Mouse (Mus musculus) small intestine, adult 2 months (tissue): Measurements from ENCODE around the gene Ager.

Source experiments
- CTCF ChIP-seq: fragments of 200-500 bp; IDR thresholded peaks from 2 replicates; pipeline ENCODE4 v1.5.1; 2012; ENCODE audit warnings: low read depth, mild to moderate bottlenecking, control low read depth, inconsistent platforms, low read length, moderate library complexity, mixed read lengths; ENCODE audit not compliant: insufficient replicate concordance, insufficient read length; ENCODE audit errors: extremely low read depth
- POLR2A ChIP-seq: fragments of 200-500 bp; IDR thresholded peaks from 2 replicates; pipeline ENCODE4 v1.6.1; 2012; ENCODE audit warnings: low read depth, mild to moderate bottlenecking, control low read depth, inconsistent platforms, low read length, moderate library complexity

- no peak for TF ChIP-seq POLR2A
- TF ChIP-seq CTCF: no peak
Measured at GRCm38 (mm10) chr17:34615871-34616270, 18.2 kb downstream of the Ager start, which contains the start of gene Egfl8.
